Mouse (Mus musculus): ENCODE measurements at regions not wholly inside any gene's neighbourhood (a gene's known extent, or its start where the extent isn't known, plus 50 kb on each side); places are given as distances from the start of the nearest gene placed in this dataset.
"Not testable (repeated sequence)": the region's sequence is repeated elsewhere in the genome, so short reads cannot be mapped to it uniquely, and the experiment has no call there.

GRCm38 (mm10) chr3:40297120-40297519, 234.0 kb upstream of the Intu start:
- Histone ChIP-seq H3K27me3 (ENCODE audit: insufficient read depth, poor library complexity, severe bottlenecking) (no peaks in the 10 kb centered on the region), H3K4me3 (no peak overlapping the region), H3K27ac (no peak overlapping the region), H3K36me3 (no peaks in the 10 kb centered on the region), H3K4me1 (no peaks in the 10 kb centered on the region), H3K9me3 (no peaks in the 10 kb centered on the region)
- DNase-seq (ENCODE audit: low spot score) = no peak

DNA sequence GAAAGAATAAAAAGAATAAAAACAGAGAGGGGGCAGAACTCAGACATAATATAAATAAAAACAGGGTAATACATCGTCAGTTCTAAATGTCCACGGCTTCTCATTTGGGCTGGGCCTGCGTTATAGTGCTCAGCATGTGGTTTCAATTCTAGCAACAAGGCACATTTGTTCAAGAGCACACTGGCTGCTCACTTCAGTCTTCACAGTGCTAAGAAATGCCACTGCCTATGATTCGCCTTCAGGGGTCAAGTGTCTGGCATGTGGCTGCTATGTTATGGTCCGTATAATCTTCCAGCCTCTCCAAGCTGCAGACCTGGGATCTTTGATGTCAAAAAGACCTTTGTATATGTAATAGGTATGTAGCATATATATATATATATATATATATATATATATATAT, 210.8 kb upstream of the Intu start:
- H3K4me1 ChIP-seq = no peaks in the 10 kb centered on the region
- no peaks in the 10 kb centered on the region for H3K36me3 ChIP-seq
- 68% methylated on average over 5 of the region's 5 CpGs for WGBS
- DNase-seq (ENCODE audit: low spot score) = no peak
- no peaks in the 10 kb centered on the region for H3K9me3 ChIP-seq
- no peaks in the 10 kb centered on the region for H3K27me3 ChIP-seq (ENCODE audit: insufficient read depth, poor library complexity, severe bottlenecking)
- H3K4me3 ChIP-seq = no peak overlapping the region
- H3K27ac ChIP-seq = no peak overlapping the region

- H3K4me1 ChIP-seq = no peaks in the 10 kb centered on the region
- H3K27me3 ChIP-seq (ENCODE audit: insufficient read depth, poor library complexity, severe bottlenecking) = no peaks in the 10 kb centered on the region
- no peaks in the 10 kb centered on the region for H3K9me3 ChIP-seq
- no peak overlapping the region for H3K4me3 ChIP-seq
- DNase-seq (ENCODE audit: low spot score) = no peak
- WGBS = 88% methylated on average over 22 of the region's 22 CpGs
- no peaks in the 10 kb centered on the region for H3K36me3 ChIP-seq
- H3K27ac ChIP-seq = no peak overlapping the region
These were observed 204.9 kb upstream of the Intu start for GRCm38 (mm10) chr3:40325872-40326803.

- H3K4me3 ChIP-seq = no peak overlapping the region
- no peaks in the 10 kb centered on the region for H3K9me3 ChIP-seq
- no peak for DNase-seq (ENCODE audit: low spot score)
- WGBS = 84% methylated on average over 5 of the region's 5 CpGs
- no peak overlapping the region for H3K27ac ChIP-seq
- H3K36me3 ChIP-seq = no peaks in the 10 kb centered on the region
- H3K27me3 ChIP-seq (ENCODE audit: insufficient read depth, poor library complexity, severe bottlenecking) = no peaks in the 10 kb centered on the region
- no peaks in the 10 kb centered on the region for H3K4me1 ChIP-seq
These were observed 191.5 kb upstream of the Intu start for GRCm38 (mm10) chr3:40339492-40340030.

DNA sequence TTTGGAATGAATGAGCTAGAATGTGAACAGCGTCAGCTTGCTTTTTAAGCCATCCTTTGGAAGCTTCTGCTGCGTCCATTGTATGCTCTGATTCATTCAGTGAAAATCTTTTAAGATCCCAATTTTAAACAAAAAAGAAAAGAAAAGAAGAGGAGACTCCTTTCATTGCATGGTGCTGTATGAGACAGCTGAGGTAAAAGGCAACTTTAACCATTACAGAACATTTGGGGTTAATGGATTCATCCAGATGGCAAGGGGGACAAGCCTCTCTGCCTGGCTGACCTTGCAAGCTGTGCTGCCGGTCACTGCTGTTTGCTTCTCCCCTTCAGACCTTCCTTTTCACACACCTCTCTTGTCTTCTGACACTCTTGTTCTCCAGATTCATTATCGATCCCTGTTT, 176.0 kb upstream of the Intu start:
- Histone ChIP-seq H3K9me3 (no peaks in the 10 kb centered on the region), H3K27ac (no peak overlapping the region), H3K36me3 (no peaks in the 10 kb centered on the region), H3K27me3 (ENCODE audit: insufficient read depth, poor library complexity, severe bottlenecking) (no peaks in the 10 kb centered on the region), H3K4me3 (no peak overlapping the region), H3K4me1 (no peaks in the 10 kb centered on the region)
- no peak for DNase-seq (ENCODE audit: low spot score)
- WGBS = 81% methylated on average over 4 of the region's 4 CpGs

DNA sequence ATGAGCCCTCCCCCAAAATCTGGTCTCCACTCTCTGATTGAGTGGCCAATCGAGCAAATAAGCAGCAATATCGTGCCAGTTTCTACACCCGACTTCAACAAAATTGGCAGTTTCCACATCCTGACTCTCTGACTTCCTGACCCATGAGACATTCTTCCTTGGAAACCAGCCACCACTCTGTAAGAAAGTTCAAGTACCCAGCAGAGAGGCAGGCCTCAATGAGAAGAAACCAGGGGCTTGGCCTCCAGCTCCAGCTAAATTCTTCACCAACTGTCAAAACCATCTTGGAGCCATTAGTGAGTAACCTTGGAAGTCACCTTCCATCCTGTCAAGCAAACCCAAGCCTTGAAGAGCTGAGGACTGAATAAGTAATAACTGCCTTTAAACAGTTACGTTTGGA, 162.7 kb upstream of the Intu start:
- Histone ChIP-seq H3K27ac (no peak overlapping the region), H3K27me3 (ENCODE audit: insufficient read depth, poor library complexity, severe bottlenecking) (no peaks in the 10 kb centered on the region), H3K4me1 (no peaks in the 10 kb centered on the region), H3K36me3 (no peaks in the 10 kb centered on the region), H3K9me3 (no peaks in the 10 kb centered on the region), H3K4me3 (no peak overlapping the region)
- 82% methylated on average over 4 of the region's 4 CpGs for WGBS
- DNase-seq (ENCODE audit: low spot score) = no peak

GRCm38 (mm10) chr3:40371411-40371810, 159.7 kb upstream of the Intu start:
- no peak for DNase-seq (ENCODE audit: low spot score)
- WGBS = 57% methylated on average over 7 of the region's 7 CpGs

GRCm38 (mm10) chr3:40376220-40376619, 154.9 kb upstream of the Intu start:
- not testable (repeated sequence) for H3K4me3 ChIP-seq; H3K36me3 ChIP-seq; H3K27me3 ChIP-seq (ENCODE audit: insufficient read depth, poor library complexity, severe bottlenecking); H3K27ac ChIP-seq; H3K9me3 ChIP-seq; H3K4me1 ChIP-seq; DNase-seq (ENCODE audit: low spot score)

More at GRCm38 (mm10) chr3:40371411-40371810, 159.7 kb upstream of the Intu start:
- no peaks in the 10 kb centered on the region for H3K9me3 ChIP-seq
- H3K4me3 ChIP-seq = no peak overlapping the region
- no peaks in the 10 kb centered on the region for H3K36me3 ChIP-seq
- H3K27me3 ChIP-seq (ENCODE audit: insufficient read depth, poor library complexity, severe bottlenecking) = no peaks in the 10 kb centered on the region
- H3K4me1 ChIP-seq = no peaks in the 10 kb centered on the region
- no peak overlapping the region for H3K27ac ChIP-seq

GRCm38 (mm10) chr3:40377416-40377815, 153.7 kb upstream of the Intu start:
- Histone ChIP-seq H3K4me1 (no peaks in the 10 kb centered on the region), H3K36me3 (no peaks in the 10 kb centered on the region), H3K27ac (no peak overlapping the region), H3K27me3 (ENCODE audit: insufficient read depth, poor library complexity, severe bottlenecking) (no peaks in the 10 kb centered on the region), H3K4me3 (no peak overlapping the region), H3K9me3 (no peaks in the 10 kb centered on the region)
- WGBS = 79% methylated on average over 7 of the region's 7 CpGs
- no peak for DNase-seq (ENCODE audit: low spot score)

DNA sequence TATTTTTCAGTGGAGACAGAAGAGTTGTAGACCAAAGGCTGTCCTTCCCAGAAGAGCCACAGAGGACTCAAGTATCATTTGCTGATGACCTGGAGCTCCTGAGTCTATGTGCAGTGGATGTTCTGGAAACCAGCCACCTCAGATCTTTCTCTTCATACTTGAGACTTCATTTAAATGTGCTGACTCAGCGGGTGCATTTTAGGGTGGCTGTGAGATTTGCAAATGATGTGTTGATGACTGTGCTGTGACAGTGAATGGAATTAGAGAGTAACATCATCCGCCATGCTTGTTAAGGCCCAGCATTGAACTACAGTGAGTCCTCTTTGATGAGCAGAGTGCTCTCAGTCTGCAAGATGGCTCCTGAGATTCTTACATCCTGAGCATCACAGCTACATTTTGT, 152.0 kb upstream of the Intu start:
- Histone ChIP-seq H3K27ac (no peak overlapping the region), H3K4me1 (no peaks in the 10 kb centered on the region), H3K36me3 (no peaks in the 10 kb centered on the region), H3K9me3 (no peaks in the 10 kb centered on the region), H3K27me3 (ENCODE audit: insufficient read depth, poor library complexity, severe bottlenecking) (no peaks in the 10 kb centered on the region), H3K4me3 (no peak overlapping the region)
- no peak for DNase-seq (ENCODE audit: low spot score)
- WGBS = 75% methylated on average over 2 of the region's 2 CpGs

GRCm38 (mm10) chr3:40391631-40392030, 139.5 kb upstream of the Intu start:
- 53% methylated on average over 6 of the region's 6 CpGs for WGBS
- DNase-seq (ENCODE audit: low spot score) = no peak
- H3K27me3 ChIP-seq (ENCODE audit: insufficient read depth, poor library complexity, severe bottlenecking) = peaks cover 4% of the 10 kb centered on the region
- no peaks in the 10 kb centered on the region for H3K9me3 ChIP-seq
- no peak overlapping the region for H3K27ac ChIP-seq
- H3K4me1 ChIP-seq = no peaks in the 10 kb centered on the region
- no peaks in the 10 kb centered on the region for H3K36me3 ChIP-seq
- H3K4me3 ChIP-seq = no peak overlapping the region

GRCm38 (mm10) chr3:40398184-40398583, 132.9 kb upstream of the Intu start:
- Histone ChIP-seq H3K36me3 (no peaks in the 10 kb centered on the region), H3K9me3 (no peaks in the 10 kb centered on the region), H3K4me1 (no peaks in the 10 kb centered on the region), H3K27ac (no peak overlapping the region), H3K27me3 (ENCODE audit: insufficient read depth, poor library complexity, severe bottlenecking) (peaks cover 32% of the 10 kb centered on the region), H3K4me3 (no peak overlapping the region)
- DNase-seq (ENCODE audit: low spot score) = no peak
- WGBS = 78% methylated on average over 12 of the region's 12 CpGs

DNA sequence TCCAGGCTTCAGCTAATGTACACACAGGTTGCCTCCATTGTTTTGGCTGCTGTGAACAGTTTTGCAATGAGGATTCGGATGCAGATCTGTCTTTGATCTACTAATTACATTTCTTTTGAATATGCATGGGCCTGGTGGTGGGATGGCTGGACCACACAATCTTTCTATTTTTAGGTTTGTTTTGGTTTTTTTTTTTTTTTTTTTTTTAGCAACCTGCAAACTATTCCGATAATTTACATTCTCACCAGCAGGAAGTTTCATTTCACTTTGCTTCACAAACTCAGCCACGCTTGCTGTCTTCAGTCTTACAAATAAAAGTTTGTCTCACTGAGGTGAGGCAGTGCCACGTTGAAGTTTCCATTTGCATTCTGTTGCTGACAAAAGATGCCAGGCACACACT, 127.7 kb upstream of the Intu start:
- no peak for DNase-seq (ENCODE audit: low spot score)
- 77% methylated on average over 4 of the region's 4 CpGs for WGBS
- H3K4me3 ChIP-seq = no peak overlapping the region
- H3K27me3 ChIP-seq (ENCODE audit: insufficient read depth, poor library complexity, severe bottlenecking) = peaks cover 36% of the 10 kb centered on the region; the same call in 1 of the 2 replicates
- no peak overlapping the region for H3K27ac ChIP-seq
- no peaks in the 10 kb centered on the region for H3K36me3 ChIP-seq
- no peaks in the 10 kb centered on the region for H3K9me3 ChIP-seq
- H3K4me1 ChIP-seq = 0 out of 2 replicates have a peak, but pooled peaks cover 2% of the 10 kb centered on the region

Data from heart, embryonic 10.5 days (tissue).